Mouse (Mus musculus) duodenum, adult 2 months (tissue): ENCODE results near the gene Rab1a. TPM values are rescaled to one million over a fixed set of nuclear protein-coding genes. Genes with fewer than 3 reads are reported as not detected.

Experiments
- polyA plus RNA-seq: library from polyadenylated mRNA; depleted of rRNA; stranded (reverse); fragments of >200 nt; gene quantifications from 2 replicates; pipeline ENCODE4 v1.2.3, GENCODE M21; 2012; ENCODE audit warnings: low replicate concordance; rRNA removed

The Rab1a gene
- 39.2 and 55.7 TPM in 2 replicates for polyA plus RNA-seq

DNA sequence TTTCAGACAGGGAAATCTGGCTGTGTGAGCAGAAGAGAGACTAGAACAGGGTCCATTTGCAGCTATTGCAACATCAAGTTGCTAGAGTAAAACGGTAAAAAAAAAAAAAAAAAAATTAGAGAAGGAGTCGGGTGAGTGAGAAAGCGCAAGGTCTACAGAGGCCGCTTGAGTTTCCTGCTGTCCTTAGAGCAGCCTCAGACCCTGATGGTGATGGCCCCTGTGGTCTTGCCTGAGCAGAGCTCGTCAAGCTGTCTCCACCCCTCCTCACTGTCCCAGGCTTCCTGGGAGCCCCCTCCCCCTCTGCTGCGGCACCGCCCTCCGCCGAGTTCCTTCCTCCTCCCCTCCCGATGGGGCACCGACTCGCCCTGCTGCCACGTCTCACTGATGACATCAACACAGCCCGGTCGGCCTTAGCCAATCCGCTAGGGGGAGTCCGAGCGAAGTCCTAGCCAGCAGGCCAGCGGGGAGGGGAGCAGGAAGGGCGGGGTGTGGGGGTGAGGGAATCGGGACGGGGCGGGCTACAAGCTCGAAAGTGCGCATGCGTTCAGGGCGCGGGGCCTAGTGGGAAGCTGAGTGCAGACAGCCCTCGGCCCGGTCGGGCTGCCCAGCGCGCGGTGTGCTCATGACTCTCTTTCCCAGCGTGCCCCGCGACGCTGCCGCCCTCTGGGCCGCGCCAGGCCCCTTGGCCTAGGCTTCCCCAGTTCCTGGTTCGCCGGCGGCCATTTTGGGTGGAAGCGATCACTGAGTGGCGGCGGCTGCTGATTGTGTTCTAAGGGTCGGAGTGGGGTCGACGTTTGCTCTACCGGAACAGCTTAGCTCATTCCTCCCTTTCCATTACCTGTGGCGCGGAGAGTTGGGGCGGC is at the start of gene Rab1a:
Gene Rab1a, plus strand, starts transcription at position 720 of the 863 bp plus-strand sequence.

DNA sequence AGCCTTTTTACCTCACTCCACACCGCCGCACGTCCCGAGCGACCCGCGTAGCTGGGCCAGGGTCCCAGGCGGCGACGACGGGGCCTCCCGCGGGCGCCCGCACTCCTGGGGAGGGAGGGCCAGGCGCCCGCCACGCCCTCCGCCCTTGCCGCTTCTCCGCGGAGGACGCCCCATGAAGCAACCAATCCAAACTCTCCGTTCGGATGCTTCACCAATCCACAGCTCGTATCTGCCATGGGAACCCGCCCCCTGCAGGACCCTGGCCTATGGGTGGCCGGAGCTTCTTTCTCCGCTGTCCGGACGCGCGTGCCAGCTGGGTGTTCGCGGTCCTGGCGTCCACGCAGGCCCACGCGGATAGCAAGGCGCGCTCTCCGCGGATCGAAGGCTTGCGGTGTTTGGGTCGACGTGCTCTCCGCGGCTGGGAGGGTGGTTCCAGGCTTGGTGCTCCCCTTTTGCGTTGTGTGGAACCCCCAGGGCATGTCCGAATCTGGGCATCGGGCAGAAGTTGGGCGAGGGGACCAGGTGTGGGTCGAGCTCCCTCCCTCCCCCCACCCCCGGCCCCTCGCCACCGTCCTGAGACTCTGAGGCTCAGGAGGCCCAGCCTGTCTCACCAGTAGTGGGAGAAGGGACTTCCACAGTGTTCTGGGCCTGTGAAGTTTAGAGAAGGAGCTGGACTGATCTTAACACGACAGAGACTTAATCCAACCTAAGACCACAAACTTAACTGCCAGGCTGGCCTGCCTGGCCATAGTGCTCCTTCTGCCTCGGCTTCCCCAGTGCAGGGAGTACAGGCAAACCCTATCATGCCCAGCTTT is 48.3 kb downstream of the Rab1a start, which contains the start of gene Cep68:
Gene Cep68, minus strand, starts transcription at position 134 of the 815 bp plus-strand sequence.

Other genes starting within 250 kb of the Rab1a start
- 4.5 and 4.8 TPM in 2 replicates for gene Actr2, start 88.5 kb upstream of the Rab1a start, polyA plus RNA-seq
- gene Cep68, start 48.0 kb downstream of the Rab1a start, polyA plus RNA-seq = 3.0 and 4.5 TPM in 2 replicates
- gene Slc1a4, start 131.3 kb downstream of the Rab1a start, polyA plus RNA-seq = 1.6 and 3.6 TPM in 2 replicates